Mouse (Mus musculus) megakaryocyte, embryonic 14.5 days (primary cell): Measurements from ENCODE around the gene Bckdhb.

Experiments
- FLI1 ChIP-seq: IDR thresholded peaks from 2 replicates; pipeline ENCODE4 v1.6.1; 2012; ENCODE audit warnings: low read length, inconsistent platforms, mixed read lengths
- GATA1 ChIP-seq: IDR thresholded peaks from 3 replicates; pipeline ENCODE4 v1.6.1; 2012; ENCODE audit warnings: mixed read lengths, low read length, inconsistent platforms, borderline replicate concordance

DNA sequence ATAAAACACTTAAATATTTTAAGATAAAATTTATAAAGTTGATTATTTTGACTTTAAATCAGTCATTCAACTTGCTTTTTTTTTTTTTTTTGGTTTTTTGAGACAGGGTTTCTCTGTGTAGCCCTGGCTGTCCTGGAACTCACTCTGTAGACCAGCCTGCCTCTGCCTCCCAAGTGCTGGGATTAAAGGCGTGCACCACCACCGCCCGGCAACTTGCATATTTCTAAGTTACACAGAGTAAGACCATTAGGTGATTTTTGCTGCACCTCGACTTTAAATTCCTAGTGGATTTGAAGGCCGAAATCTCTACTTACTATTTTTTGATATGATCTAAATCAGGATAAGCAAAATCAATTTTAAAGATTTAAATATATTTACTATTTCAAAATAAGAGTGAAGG lies 589 bp upstream of the Bckdhb start:
- TF ChIP-seq GATA1 (no peak), FLI1 (no peak)
